Mouse (Mus musculus): ENCODE results near the gene Inhbc.

DNA sequence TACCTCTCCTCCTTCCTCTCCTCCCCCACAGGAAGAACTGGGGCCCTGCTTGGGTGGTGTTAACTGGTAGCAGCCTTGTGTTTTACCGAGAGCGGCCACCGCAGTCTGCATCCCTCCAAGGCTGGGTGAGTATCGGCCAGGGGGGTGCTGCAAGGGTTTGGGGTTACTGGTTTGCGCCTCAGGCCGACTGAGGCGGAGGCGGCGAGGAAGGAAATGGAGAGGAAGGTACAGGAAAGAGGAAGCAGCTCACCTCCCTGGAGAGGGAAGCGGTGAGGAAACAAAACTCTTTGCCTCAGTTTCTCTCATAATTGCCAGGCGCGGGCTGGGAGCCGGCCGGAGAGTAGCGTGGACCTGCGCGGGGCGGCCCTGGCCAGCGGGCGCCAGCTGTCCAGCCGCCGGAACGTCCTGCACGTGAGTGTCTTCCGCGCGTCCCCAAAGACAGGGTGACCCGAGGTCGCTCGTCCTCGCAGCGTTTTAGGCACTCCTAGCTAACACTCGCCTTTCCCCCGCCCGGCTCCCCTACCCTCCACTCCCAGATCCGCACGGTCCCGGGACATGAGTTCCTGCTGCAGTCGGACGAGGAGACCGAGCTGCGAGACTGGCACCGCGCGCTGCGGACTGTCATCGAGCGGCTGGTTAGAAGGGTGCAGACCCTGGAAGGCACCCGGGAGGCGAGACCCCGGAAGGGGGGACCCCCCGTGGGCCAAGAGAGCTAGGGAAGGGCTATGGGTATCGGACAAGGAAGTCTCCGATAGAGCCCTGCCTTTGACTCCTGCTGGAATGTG lies 44.0 kb downstream of the Inhbc start:
- no peak for TF ChIP-seq CTCF (IDR thresholded peaks at IDR 0.05; ENCODE audit: low read depth)
- TF ChIP-seq EP300 (optimal IDR thresholded peaks at IDR 0.05): no peak
